Mouse (Mus musculus) kidney, postnatal 25 days (tissue): Measurements from ENCODE around the gene Gucd1.

Experiments
- DNase-seq, 2 experiments: peaks; one replicate each; pipeline ENCODE4 v3.0.0; 2021; ENCODE audit warnings: mixed read lengths in 2 of 2

Gucd1 gene

DNA sequence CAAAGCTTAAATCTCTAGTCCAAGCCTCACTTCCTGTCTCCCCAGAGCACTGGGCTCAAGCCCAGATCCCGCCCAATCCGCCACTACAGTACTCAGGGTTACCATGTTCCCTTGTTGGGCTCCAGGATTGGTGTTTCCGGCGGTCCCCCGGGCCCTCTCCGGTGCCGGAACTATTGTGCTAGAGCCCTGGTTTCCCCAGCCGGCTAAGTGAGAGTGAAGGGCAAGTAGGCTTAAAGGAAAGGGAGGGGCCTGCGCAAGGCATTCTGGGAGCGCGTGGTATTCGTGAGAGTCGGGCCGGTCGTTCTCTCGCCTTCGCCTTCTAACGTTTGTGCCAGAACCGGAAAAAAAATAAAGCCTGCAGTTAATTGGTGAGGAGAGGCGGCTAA lies at the start of gene Gucd1:
TSS of gene Gucd1 (minus strand) at position 215 of the 386 bp plus-strand sequence.
- DNase-seq: peak; percentile 97 to 98

DNA sequence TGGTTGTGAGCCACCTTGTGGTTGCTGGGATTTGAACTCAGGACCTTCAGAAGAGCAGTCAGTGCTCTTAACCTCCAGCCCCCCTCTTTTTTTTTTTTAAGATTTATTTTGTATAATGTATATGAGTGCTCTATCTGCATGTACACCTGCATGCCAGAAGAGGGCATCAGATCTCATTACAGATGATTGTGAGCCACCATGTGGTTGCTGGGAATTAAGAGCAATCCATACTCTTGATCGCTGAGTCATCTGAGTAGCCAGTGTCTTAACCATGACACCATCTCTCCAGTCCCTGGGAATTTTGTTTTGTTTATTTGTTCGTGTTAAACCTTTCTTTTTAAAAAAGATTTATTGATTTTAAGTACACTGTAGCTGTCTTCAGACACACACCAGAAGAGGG lies 49.0 kb upstream of the Gucd1 start:
- peak in 1 of 2 experiments; percentile 26 for DNase-seq

DNA sequence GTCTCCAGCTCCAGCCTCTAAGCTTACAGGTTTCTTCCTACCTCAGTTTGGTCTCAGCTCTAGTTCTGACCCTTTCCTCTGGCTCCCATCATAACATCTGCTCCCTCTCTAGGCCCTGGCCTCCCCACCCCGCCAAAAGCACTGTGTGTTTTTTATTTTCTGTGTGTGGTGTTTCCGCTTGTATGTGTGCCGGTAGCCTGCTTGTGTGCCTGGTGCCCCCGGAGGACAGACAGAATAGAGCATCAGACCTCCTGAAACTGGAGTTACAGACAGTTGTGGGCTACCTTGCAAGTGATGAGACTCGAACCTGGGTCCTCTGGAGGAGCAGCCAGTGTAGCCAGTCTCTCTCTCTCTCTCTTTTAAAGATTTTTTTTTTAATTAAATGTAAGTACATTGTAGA lies 48.5 kb upstream of the Gucd1 start:
- no peak for DNase-seq

DNA sequence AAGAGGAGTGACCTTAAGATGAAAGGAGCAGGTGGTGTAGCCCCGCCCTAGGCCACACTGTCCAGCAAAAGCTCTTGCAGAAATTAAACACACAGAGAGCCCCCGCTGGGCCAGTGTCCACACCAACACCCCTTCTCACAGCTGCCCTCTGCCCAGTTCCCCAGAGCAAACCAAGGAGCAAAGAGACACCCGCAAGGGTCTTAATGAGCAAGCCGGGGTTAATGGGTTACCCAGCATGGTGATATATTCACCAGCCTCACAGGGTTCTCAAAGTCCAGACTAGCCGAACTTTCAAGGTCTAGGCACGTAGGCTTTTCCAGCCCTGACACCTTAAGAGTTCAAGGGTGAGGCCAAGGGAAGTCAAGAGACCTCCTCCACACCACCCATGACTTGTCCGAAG lies 48.1 kb upstream of the Gucd1 start:
- DNase-seq: peak; percentile 85 to 96

DNA sequence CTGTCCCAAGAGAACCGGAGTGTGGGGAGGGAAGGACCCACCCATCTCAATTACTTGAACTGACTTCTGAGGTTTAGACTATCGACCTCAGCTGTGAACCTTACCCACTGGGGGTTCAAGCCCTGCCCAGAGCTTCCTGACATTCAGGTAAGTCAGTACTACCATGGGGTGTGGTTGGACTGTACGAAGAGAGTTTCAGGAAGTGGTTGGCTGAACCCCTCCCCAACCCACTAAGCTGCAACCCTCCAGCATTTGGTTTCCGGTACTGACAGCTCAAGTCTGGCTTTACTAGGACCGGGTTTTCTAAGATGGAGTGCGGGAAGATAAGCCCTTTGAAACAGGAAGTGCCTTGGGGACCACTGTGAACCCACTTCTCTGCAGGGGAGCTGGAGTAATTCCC lies 47.7 kb upstream of the Gucd1 start:
- DNase-seq: peak in 1 of 2 experiments; percentile 65

DNA sequence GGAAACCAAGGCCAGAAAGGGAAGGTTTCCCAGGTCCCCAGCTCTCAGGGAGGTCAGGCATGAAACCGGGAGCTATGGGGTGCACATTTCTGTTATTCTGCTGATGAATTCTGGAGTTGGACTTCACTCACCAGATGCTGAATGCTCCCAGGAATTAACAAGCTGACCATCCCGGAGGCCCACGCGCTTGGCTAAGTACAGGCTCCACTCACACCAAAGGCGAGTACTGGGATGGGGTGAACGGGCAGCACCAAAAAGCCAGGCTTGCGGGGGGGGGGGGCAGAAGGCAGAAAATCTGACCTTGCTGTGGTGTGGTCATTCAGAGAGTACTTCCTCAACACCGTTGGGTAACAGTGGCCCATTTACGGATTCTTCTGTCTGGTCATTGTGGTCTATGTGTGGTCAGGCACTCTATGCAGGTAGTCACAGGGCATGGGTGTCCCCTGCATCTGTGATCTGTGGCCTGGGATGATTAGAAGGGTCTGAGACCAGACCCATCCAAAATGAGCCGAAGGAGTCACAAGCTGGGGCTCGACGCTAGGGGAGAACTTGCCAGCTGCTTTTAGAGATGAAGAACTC lies 47.0 kb upstream of the Gucd1 start:
- DNase-seq: peak in 1 of 2 experiments; percentile 40

DNA sequence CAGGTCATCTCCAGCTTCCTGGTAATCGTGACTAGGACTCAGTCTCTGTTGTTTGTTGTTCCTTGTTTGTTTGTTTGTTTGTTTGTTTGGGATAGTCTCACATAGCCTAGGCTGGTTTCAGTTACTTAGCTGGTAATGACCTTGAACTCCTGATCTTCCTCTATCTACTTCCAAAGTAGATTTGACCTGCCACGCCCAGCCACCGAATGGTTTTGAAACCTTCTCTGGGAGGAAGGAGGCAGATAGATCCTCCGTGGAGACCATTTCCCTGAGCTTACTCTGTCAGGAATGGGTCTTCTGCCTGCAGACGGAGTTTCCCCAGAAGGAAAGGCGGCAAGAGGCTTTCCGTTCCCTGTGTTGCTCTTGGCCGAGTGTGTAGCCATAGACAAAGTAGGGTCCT lies 44.8 kb upstream of the Gucd1 start:
- DNase-seq: no peak

DNA sequence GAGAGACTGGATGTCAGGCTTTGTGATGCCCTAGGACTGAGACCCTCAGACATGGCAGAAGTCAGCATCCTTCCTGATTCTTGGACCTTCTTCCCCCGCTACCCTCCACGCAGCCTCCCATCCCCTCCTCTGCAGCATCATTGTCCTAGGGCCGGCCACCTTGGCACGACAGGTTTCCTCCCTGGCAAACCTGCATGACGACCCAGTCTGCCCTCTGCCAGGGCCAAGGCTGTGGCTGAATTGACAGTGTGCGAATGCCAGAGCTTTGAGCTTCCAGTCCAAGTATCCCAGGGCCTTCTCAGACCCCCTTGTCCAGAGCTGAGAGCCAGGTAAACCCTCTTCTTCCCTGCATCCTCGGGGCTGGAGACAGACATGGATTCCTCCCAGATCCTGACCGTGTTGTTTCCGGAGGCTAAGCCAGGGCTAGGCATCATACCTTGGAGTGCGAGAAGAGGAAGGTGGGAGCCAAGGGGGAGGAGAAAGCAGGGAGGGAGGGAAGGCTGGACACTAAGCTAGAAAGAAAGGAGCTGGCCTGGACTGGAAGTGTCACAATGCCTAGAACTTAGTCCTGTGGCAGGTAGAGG lies 43.4 kb upstream of the Gucd1 start, which contains the start of gene Ggt1:
TSS of gene Ggt1 (plus strand) at position 534 of the 584 bp plus-strand sequence.
- peak in 1 of 2 experiments; percentile 38 for DNase-seq

DNA sequence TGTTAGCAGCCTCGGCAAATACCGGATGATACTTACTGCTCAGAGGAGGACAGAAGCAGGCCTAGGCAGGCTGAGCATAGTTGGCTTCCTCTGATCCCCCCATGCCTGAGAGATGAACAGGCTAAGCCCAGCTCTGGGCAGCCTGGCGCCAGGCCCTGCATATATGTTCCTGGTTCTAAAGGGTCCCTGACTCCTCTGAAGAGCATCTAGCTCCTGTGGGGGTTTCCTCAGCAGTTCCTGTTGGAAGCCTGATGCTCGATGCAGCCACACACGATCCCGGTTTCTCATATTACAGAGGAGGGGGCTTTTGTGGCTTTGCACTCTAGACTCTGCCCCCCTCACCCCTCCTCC lies 42.8 kb upstream of the Gucd1 start:
- no peak for DNase-seq

DNA sequence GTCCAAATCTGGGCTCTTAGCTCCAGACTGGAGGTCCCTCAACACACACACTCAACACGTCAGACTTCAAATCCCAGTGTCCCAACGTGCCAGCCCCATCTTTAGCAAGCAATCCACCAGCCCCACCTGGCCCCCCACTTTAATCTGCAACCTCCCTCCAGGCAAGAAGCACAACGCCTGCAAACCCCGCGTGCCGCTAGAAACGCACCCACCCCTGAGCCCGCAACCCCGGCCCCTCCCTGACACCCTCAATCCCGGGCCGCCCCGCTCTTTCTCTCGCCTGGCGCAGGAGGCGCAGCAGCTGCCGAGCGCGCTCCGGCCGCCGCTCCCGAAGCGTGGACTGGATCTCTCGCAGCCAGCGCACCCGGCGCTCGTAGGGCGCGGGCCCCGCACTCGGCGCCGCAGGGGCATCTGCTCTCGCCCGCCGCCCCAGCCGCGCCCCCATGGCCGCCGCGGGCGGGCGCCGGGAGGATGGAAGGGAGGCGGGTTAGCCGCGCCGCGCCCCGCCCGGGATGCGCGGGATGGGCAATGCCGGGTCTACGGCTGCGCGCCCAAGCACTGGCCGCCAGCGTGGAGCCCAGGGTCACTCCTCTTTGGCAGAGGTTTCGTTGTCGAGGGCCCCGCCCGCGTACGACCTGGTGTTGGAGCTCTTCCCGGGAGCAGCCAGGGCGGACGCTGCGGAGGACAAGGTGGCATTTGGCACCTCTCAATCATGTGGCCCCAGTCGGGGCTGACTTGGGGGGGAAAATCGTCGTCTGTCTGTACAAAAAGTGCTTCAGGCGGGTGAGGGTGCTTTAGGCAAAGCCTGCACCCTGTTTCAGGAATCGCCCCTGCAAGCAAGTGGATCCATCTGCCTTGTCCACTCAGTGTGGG lies 42.1 kb upstream of the Gucd1 start, which contains the start of gene Lrrc75b:
TSS of gene Lrrc75b (minus strand) at position 655 of the 873 bp plus-strand sequence.
- DNase-seq: peak; percentile 65 to 85

DNA sequence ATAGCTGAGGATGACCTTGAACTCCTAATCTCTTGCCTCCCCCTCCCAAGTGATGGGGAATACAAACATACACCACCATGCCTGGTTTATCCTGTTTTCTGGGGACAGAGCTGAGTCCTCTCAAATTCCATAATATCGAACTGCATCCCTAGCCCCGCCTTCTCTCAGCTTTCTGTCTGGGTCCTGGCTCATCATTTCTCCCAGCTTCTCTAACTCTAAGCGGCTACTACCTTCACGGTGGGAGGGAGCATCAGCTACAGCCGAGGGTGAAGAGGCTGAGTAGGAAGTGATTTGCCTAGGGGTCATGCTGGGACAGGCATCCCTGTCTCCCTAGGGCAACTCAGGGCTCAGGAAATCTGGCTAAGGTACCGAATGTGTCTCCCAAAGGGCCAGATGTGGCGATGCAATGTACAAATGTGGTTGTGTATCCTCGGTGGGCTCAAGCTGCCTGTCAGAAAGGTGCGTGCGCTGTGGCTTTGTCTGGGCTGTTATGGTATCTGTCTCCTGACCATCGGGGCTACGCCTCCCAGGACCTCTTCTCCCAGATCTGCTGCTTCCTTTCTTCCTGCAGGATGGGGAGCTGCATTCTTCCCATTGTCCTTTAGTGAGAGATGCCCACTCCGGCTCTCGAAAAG lies 41.4 kb upstream of the Gucd1 start:
- peak in 1 of 2 experiments; percentile 5 for DNase-seq

DNA sequence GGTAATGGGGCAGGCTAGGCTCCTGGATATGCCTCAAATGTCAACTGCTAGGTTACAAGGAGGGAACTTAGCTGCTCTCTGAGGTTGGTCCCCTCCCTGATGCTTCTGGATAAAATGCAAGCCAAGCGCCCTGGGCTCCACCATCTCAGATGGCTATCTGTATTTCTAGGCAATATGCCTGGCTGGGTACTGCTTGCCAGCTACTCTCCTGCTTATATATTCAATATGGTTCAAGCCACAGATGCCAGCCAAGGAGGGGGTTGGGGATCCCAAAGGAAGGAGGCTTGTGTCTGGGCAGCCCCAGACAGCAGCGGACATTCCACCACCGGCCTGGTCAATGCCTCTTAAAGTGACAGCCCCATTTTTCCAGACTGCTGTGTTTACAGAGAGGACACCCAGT lies 40.7 kb upstream of the Gucd1 start:
- DNase-seq: peak in 1 of 2 experiments; percentile 62

DNA sequence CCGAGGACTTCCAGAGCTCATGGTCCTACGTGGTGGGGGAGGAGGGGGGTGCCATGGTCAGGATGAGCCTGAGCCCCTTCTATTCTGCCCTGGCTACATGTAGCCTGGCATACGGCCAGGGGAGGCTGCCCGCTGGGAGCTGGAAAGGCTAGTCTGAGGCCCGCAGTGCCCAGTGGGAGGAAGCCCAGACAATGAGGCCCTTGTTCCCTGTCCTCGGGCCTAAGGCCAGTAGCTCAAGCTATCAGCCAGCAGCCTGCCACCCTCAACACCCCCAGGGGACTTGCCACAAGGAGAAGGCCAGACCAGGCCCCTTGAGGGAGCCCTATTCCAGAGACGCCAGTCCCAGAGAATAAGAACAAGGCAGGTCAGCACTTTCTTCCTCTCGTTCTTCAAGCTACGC lies 38.3 kb upstream of the Gucd1 start:
- DNase-seq: no peak

DNA sequence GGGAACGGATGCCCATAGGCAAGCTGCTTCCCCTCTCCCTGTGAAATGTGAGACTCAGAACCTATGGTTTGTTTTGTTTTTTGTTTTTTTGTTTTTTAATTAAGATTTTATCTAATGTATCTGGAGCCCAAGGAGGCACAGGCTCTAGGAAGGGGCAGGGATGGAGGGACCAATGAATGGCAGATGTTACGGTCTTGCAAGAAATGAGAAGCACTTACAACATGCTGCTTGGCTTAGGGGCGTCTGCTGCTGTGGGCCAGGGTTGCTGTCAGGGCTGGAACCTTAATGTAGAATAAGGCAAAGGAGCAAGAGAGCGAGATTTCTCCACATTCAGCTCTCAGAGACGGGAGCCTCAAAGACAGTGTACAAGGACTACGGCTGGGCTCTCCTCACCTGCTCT lies 37.8 kb upstream of the Gucd1 start:
- DNase-seq: no peak

DNA sequence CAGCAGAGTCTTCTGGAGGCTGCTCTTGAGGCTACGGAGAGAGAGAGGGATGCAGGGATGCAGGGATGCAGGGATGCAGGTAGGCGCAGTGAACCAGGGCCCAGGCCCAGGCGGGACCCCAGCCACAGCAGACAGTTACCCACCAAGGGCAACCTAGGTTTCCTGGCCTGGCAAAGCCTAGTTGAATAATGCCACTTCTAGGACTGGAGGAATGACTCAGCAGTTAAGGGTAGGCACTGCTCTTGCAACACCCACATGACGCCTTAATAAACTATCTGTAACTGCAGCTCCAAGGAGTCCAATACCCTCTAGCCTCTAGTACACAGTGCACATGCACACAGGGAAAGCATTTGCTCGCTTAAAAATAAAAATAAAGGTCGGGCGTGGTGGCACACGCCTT lies 36.3 kb upstream of the Gucd1 start:
- no peak for DNase-seq

DNA sequence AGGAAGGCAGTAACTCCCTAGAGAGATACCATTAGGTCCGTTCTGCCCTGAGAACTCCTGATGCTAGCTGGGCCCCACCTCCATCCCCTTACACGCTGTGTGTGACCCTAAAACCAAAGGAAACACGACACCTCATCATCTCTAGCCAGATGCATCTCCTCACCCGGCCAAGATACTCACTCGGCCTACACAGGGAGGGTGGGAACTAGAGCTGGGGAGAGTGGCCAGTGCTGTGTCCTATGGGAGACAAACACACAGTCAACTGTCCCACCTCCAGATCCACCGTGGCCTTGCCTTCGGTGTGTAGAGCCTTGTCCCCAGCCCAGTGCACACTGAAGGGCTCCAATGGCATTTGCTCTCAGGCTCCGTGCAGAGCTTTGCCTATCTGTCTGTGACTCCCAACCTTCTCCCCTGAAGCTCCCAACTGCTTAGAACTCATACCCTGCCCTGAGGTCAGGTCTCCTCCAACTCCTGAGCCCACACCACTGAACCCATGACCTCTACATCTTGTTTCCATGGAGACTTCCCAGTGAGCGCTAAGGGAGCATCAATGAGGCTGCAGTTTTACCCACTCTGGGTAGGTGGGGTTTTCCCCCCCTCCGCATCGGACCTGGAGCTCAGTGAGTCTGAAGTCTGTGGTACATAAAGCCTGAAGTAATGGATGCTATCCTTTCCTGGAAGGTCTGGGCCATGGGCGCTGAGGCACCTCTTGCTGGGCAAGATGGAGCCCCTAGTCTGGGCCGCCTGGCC lies 35.1 kb upstream of the Gucd1 start:
- no peak for DNase-seq

DNA sequence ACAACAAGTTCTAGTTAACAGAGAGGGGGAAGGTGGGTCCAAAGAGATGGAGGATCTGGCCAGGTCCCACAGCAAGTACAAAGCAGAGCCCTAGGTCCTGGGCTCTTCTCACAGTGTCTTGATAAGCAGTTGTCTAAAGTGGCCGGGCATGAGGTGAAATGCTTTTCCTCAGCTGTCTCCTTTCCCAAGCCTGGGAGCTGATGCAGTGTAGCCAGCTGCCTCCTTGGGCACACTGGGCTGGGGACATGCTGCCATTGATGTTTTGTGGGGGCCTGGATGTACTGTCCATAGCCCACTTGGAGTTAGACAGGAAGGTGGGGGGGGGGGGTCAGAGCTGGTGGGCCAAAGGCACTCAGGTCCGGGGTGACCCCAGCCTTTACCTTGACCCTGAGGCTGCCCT lies 34.3 kb upstream of the Gucd1 start:
- DNase-seq: no peak

DNA sequence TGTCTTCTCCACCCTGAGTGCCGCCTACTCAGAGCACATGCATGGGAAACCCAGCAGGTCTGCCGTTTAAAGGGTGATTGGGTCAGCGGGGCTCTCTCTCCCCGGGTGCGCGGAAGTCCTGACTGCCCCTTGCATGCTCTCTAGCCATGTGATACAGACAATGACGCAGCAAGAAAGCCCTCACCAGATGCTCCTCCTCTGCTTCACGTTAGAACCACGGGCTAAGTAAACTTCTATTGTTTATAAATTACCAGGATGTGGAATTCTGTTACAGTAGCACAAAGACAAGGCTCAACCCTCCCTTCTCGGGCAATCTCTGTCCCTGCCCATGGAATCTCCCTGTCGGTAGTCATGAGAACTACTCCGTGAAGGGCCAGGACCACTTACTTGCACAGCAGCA lies 33.4 kb upstream of the Gucd1 start:
- DNase-seq: peak in 1 of 2 experiments; percentile 39

DNA sequence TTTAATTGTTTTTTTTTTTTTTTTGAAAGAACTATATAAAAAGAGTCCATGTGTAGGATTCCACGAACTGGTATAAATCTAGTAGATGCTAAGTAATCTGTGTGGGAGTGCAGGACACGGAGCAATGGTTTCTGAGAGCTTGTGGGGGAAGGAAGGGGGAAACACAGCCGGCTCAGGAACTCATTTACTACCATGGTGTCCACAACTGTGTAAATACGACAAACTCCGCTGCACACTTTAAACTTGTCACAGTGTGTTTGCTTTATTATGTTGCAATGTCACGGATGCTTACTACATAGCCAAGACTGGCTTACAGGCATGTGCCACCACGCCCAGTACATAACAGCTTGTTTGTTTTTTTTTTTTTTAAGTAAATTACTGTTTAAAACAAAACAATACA lies 32.1 kb upstream of the Gucd1 start:
- DNase-seq: peak in 1 of 2 experiments; percentile 18

DNA sequence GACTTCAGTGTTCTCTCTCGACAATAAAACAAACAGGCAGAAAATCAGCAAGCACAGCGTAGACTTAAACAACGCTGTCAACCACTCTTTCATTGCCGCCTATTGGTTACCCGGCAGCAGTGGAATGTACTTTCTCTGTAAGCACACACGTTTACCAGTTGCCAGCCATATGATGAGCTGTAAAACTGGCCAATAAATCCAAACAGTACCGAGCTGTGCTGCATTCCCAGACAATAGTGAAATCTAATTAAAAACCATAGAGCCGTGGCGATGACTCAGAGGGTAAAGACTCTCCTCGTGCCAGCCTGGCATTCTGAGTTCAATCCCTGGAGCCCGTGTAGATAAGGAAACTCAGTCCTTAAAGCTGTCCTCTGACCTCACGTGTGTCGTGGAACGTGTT lies 30.7 kb upstream of the Gucd1 start:
- no peak for DNase-seq

DNA sequence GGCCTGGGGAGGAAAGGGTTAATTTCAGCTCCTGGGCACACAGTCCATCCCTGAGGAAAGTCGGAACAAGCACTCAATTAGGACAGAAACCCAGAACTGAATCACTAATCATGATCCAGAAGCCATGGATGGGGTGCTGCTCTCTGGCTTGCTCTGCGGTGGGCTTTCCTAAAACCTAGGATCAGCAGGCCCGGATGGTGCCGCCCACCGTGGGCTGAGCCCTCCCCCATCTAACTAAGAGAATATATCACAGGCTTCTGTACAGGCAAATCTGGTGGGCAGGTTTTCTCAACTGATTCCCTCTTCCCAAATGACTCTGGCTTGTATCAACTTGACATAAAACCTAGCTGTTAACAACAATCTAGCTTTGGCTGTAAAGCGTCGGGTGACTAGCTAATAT lies 30.1 kb upstream of the Gucd1 start:
- no peak for DNase-seq

DNA sequence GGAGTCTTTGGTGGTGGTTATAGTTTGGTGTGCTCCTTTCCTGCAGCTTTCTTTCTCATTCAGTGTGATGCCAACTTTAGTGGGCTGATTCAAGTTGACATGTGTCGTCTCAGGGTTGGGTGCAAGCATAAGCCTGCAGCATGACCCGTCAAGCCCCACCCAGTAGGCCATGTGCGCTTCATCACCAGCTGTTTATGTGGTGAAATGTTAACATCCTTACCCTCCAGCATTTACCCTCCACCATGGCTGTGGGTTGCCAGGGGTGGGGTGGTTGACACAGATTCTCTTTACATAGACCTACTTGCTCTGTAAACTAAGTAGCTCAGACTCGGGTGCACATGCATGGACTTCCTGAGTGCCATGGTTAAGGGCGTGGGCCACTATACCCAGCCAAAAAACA lies 18.4 kb upstream of the Gucd1 start:
- no peak for DNase-seq

DNA sequence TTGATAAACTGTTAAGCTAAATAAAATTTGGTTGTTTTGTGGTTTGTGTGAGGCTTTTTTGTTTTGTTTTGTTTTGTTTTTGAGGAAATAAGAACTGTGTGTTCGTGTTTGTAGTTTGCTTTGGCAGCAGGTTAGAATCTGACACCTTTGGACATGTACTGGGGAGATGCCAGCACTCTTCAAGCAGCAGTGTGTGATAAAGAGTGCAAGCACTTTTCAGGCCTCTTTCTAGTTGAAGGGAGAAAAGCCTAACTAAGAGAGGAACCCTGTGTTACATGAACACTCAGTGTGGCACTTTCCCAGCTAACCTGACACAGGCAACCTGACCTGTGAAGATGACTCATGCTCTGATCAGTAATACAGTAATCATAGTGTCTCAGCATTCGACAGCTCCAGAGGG lies 17.7 kb upstream of the Gucd1 start:
- no peak for DNase-seq
